Mouse (Mus musculus) ovary, postnatal 10 days (tissue): Measurements from ENCODE around the gene Kpna4.

Experiments
- DNase-seq: peaks from one replicate; pipeline ENCODE4 v3.0.0; 2022; ENCODE audit warnings: low spot score

Kpna4 gene

DNA sequence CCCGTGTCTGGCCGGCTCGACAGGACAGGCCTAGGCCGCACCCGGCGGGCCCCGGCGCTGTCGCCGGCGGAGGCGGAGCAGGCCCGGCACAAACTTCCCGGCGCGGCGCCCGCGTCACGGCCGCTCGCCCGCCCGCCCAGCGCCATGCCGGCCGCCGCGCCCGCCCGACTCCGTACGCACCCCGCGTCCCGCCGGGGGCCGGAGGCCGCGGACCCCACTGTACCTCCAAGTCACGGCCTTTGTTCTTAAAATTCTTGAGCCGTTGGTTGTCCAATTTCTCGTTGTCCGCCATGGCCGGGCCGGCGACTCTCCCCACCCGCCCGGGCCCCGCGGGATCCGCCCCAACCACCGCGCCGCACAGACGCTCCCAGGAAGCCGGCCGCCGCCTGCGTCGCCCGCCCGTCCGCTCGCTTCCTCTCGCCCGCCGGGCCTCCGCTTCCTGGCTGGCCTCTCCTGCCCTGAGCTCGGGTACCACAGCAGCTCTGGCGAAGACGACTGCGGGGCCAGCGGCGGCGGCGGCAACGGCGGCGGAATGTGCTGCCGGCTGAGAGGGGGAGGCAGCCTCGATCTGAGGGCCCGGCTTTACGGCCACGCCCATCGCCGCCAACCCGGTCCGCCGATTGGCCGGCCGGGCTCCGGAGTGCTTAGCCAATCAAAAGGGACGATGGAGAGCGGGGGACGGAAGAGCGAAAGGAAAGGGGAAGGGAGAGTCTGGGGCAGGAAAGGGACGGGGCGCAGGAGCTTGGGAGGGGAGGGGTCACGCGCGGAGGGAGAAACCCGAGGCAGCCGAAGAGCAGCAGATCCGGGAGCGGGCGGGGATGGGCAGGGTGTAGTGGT is at the start of gene Kpna4:
TSS of gene Kpna4 (minus strand) at position 605 of the 837 bp plus-strand sequence.
- peak; percentile 83 for DNase-seq

GRCm38 (mm10) chr3:69175229-69175628 is 48.3 kb upstream of the Kpna4 start:
- DNase-seq = no peak

- no peak for DNase-seq
Measured at GRCm38 (mm10) chr3:69171123-69171522, 44.2 kb upstream of the Kpna4 start.

- no peak for DNase-seq
Measured at GRCm38 (mm10) chr3:69169796-69170195, 42.9 kb upstream of the Kpna4 start.

DNA sequence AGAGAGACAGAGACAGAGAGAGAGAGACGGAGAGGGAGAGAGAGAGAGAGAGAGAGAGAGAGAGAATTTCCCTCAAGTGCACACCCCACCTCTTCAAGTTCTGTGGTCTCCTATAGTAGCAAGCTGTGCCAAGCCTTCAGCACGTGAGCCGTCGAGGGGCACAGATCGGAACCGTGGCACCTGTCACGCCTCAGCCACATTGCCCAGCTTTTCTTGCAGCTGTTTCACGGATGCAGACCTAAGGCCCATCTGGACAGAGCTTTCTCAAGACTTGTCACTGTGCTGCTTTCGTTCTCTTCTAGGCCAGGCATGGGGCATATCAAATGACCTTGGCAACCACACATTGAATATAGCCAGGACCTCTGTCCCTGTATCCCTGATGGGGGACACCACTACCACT is 41.8 kb upstream of the Kpna4 start:
- no peak for DNase-seq

GRCm38 (mm10) chr3:69163057-69163456 is 36.1 kb upstream of the Kpna4 start:
- DNase-seq = no peak

GRCm38 (mm10) chr3:69160429-69160828 is 33.5 kb upstream of the Kpna4 start:
- no peak for DNase-seq

GRCm38 (mm10) chr3:69159501-69159900 is 32.6 kb upstream of the Kpna4 start:
- DNase-seq = no peak

DNA sequence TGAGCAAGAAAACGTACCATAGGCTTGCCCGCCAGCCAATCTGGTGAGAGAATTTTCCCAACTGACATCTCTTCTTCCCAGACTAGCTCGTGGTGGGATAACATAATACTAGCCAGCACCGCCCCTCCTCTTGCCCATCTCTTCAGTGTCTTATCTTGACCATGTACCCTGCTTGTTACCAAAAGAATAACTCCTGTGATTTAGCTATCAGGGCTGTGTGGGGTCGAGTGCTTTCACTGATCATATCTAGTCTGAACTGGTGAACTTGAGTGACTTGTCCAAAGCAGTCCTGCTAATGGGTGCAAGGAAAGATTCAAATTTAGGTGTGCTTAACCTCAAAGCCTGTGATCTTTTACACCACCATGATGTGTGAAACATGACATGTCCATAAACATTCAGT is 31.0 kb upstream of the Kpna4 start:
- DNase-seq = no peak

- DNase-seq = no peak
Measured at GRCm38 (mm10) chr3:69156484-69156883, 29.6 kb upstream of the Kpna4 start.

- DNase-seq = no peak
Measured at GRCm38 (mm10) chr3:69154691-69155090, 27.8 kb upstream of the Kpna4 start.

DNA sequence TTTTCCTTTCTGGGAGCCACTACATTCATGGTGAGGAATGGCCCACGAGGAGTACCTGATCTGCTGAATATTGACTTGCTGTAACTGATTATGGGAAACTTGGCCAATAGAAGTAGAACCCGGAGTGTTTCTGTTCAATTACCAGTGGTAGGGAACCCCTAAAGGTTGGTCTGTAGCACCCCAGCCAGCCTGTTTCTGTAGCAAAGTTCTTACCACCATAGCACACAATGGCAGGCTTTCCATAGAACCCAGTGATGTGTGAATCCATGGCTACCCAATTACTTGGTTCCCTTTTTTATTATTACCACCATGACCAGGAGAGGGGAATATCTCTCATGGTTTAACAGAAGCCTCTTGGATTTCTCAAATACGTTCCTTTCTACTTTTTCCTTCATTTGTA is 24.0 kb upstream of the Kpna4 start:
- no peak for DNase-seq

DNA sequence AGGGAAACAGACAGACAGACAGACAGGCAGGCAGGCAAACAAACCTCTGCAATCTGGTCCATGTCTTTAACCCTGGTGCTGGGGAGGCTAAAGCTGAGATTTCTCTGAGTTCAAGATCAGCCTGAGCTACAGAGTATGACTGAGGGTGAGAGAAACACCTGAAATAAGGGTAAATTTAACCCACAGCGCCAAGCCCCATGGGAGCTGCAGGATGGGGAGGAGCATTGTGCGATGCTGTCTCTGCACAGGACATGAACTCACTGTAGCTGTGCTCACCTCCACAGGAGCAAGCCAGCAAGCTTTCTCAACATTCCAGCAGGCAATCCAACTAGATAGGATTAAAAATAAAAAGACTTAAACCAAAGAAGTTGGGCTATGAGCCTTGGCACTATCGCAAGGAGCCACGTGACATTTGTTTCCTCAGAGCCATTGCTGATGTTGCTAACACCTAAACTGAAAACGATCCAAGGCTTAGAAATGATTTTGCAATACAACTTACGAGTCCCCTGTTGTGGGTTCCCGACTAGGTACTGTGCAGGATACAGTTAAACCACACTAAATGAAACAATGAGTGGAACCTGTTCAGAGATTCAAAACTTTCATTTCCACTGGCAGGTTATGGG is 15.6 kb upstream of the Kpna4 start:
- no peak for DNase-seq

- DNase-seq = no peak
Measured at GRCm38 (mm10) chr3:69140851-69141250, 13.9 kb upstream of the Kpna4 start.

DNA sequence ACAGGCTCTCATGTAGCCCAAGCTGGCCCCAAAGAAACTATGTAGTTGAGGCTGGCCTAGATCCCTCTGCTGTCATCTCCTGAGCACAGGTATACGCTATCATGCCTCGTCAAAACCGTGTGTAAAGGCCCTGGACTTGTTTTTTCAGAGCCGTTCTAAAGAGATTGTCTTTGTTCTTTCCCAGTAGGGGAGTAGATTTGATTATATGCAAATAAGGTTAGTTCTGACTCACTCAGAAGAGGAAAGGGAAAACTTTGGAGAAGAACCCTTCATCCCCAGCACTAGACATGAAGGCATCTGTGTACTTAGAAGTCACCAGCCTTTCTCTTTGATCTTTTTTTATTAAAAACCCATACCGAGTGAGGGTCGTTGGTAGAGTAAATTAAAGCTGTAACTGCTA is 9.1 kb upstream of the Kpna4 start:
- DNase-seq = no peak

DNA sequence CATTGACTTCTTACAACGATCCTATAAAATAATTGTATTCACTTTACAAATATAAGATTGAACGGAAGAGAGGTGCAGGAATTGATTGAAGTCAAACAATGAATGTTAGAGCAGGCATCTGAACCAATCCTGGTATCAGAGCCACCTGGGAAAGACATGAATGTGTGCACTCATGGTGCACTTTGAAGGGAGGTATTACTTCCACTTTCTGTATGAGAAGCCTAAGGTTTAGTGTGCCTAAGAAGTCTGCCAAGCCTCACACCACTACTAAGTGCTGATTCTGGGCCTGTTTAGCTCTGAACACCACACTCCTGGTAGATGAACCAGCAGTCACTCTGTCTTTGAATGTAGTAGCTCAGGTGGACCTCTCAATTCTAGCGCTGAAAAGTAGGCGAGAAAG is 4.1 kb upstream of the Kpna4 start:
- DNase-seq = no peak

DNA sequence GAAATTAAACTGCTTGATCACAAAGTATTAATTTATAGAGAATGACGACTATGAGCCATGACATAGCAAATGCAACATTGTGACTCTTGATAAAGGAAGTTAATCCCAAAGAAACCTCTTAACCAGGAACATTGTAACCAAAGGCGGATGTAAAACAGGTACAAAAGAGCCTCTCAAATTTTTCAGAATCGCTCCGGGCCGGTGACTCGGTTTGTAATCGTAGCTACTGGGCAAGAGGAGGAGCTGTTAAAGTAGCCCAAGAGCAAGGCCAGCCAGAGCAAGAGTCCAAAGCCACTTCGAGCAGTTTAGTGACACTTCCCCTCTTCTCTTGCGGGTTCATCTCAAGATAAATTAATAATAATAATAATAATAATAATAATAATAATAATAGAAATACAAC is 780 bp upstream of the Kpna4 start:
- no peak for DNase-seq

DNA sequence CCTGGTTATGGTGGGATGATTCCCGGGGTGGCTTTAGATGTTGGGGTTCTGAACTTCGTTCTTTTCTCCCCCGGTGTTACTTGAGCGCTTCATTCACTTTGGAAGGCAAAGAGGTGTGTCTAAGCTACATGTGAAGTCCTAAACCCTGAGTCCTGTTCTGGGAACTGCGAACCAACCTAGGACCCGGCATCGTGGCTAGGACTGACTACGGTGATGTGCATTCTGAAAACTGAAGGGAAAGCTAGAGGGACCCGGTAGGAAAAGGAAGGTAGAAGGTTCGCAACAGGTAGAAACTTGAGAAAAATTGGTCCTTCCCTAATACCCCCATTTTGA is 399 bp upstream of the Kpna4 start:
- no peak for DNase-seq

GRCm38 (mm10) chr3:69125891-69126508 is 913 bp downstream of the Kpna4 start:
- no peak for DNase-seq

- DNase-seq = no peak
Measured at GRCm38 (mm10) chr3:69125461-69125860, 1.5 kb downstream of the Kpna4 start.

GRCm38 (mm10) chr3:69118827-69119226 is 8.1 kb downstream of the Kpna4 start:
- DNase-seq = no peak

DNA sequence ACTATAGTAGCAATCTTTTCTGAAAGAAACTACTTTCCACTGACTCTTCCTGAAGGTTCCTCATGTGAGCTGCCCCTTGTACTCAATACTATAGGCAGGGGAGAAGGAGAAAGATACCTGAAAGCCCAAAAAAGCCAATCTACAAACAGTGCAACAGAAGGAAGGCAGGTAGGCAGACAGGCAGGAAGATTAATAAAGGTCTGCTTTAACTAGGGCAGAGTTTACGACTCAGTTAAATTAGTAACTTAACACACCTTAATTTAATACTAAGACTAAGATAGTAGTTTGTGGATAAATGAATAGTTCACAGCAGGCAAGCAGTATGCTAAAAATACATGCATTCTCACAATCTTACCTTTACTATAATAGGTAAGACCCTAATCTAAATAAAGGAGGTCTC is 12.2 kb downstream of the Kpna4 start:
- no peak for DNase-seq

- DNase-seq = no peak
Measured at GRCm38 (mm10) chr3:69113956-69114355, 13.0 kb downstream of the Kpna4 start.
